Mouse (Mus musculus) kidney, adult 2 months (tissue): Measurements from ENCODE around the gene Gm9046. TPM values are rescaled to one million over a fixed set of nuclear protein-coding genes. Genes with fewer than 3 reads are reported as not detected.
"Not testable (repeated sequence)": the region's sequence is repeated elsewhere in the genome, so short reads cannot be mapped to it uniquely, and the experiment has no call there.

Experiments
- DNase-seq: peaks from one replicate; pipeline ENCODE4 v3.0.0; 2021
- H3K27ac ChIP-seq: fragments of 200-500 bp; 2 replicates; pipeline ENCODE4 v1.5.1; 2012; ENCODE audit warnings: low read depth, low read length, control low read depth, inconsistent platforms; ENCODE audit not compliant: insufficient read depth
- H3K27me3 ChIP-seq: fragments of 200-500 bp; replicated peaks from 2 replicates; pipeline ENCODE4 v1.6.1; 2012; ENCODE audit warnings: mild to moderate bottlenecking, moderate library complexity, low read length, inconsistent platforms; ENCODE audit not compliant: control insufficient read depth, insufficient read depth
- H3K36me3 ChIP-seq: fragments of 200-500 bp; 2 replicates; pipeline ENCODE4 v1.6.1; 2012; ENCODE audit warnings: mild to moderate bottlenecking, moderate library complexity, low read length, inconsistent platforms; ENCODE audit not compliant: control insufficient read depth, insufficient read depth
- H3K4me1 ChIP-seq: fragments of 200-500 bp; 2 replicates; pipeline ENCODE4 v1.6.1; 2011; ENCODE audit warnings: low read length; ENCODE audit not compliant: control insufficient read depth, insufficient read depth
- H3K4me3 ChIP-seq: fragments of 200-500 bp; 2 replicates; pipeline ENCODE4 v1.5.1; 2011; ENCODE audit warnings: mild to moderate bottlenecking, low read depth, low read length, control low read depth; ENCODE audit not compliant: insufficient read depth
- CTCF ChIP-seq: fragments of 200-500 bp; conservative IDR thresholded peaks from 2 replicates; pipeline ENCODE4 v1.5.1; 2011; ENCODE audit warnings: low read depth, mild to moderate bottlenecking, control low read depth, low read length, moderate library complexity, mixed read lengths; ENCODE audit not compliant: insufficient read depth, insufficient read length
- POLR2A ChIP-seq: fragments of 200-500 bp; IDR thresholded peaks from one replicate; pipeline ENCODE4 v1.6.1; 2011; ENCODE audit warnings: low read depth, low read length, control low read depth
- WGBS: fragments of 180-500 bp; shearing (Covaris S2); methylation state at CpG from one replicate; pipeline ENCODE4 v1.1.7; 2018; 5-methylcytosine and 5-hydroxymethylcytosine counted together
- polyA plus RNA-seq: library from polyadenylated mRNA; depleted of rRNA; stranded (reverse); fragments of >200 nt; gene quantifications from 2 replicates; pipeline ENCODE4 v1.2.3, GENCODE M21; 2012; rRNA removed

Gene Gm9046
- polyA plus RNA-seq, 1 experiment = not detected

DNA sequence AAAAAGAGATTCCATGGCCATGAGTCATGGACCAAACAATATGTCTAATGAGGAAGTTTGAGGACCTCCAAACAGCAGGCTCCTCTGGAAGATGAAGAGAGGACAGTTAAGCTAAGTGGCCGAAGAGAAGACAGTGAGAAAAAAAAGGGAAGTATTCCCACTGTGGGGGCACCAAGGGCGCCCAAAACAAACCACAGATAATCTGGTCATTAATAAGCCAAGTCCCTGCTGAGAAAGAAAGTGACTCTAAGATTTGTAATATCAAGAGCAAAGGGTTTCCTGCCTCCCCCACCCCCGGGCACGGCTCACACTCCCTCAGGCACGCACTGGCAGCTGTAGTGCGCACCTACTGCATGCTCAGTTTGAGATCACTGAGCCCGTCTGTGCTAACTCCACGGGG is 24.0 kb downstream of the Gm9046 start:
- 58% methylated on average over 8 of the region's 8 CpGs for WGBS
- no peak overlapping the region for H3K4me3 ChIP-seq
- no peak for DNase-seq
- no peak overlapping the region for H3K27ac ChIP-seq
- H3K4me1 ChIP-seq = no peaks in the 10 kb centered on the region
- no peaks in the 10 kb centered on the region for H3K27me3 ChIP-seq
- TF ChIP-seq POLR2A = no peak
- no peak for TF ChIP-seq CTCF
- no peaks in the 10 kb centered on the region for H3K36me3 ChIP-seq

DNA sequence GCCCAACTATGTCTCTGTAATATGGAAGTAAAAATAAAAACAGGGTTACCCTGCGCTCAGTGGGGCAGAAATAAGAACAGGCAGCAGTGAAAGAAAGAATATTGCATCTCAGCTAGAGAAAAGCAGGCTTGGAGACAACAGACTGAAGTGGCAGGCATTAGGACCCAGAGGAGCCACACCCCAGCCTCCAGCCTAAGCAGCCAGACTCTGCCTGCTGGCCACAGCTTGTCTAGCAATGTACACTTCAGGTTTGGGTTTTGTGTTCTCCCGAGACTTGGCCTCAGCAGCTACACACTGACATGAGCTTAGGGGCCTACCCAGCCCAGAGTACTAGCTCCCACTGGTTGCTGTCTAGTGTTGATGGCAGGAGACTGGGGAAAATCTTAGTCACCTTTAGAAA is 40.9 kb downstream of the Gm9046 start:
- 44% methylated on average over 2 of the region's 2 CpGs for WGBS
- not testable (repeated sequence) for H3K4me3 ChIP-seq, H3K27me3 ChIP-seq, DNase-seq, H3K4me1 ChIP-seq, H3K36me3 ChIP-seq, H3K27ac ChIP-seq

DNA sequence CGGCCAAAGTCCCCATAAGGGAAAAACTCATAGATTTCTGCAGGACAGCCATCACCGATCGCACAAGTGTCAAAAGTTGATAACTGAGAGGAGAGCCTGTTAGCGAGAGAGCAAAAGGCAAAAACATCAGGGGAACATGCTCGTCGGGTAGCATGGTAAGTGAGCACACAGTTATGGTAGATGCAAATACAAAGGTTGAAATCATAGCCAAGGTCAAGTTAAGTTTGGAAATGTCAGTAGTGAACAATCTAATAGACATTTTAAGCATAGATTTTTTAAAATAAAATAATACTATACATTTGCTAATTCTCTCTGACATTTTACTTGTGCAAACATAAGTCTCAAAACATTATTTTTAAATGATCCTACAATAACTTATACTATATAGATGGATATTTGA is 48.1 kb downstream of the Gm9046 start, which contains the start of gene Iltifb:
TSS of gene Iltifb (minus strand) at position 101 of the 400 bp plus-strand sequence.
- 94% methylated on average over 6 of the region's 6 CpGs for WGBS
- no peak for DNase-seq
- Histone ChIP-seq H3K27ac (no peak within 1 kb of the TSS), H3K4me1 (no peaks in the 10 kb centered on the region), H3K27me3 (no peaks in the 10 kb centered on the region), H3K4me3 (no peak within 1 kb of the TSS), H3K36me3 (no peaks in the 10 kb centered on the region)
- TF ChIP-seq CTCF (no peak), POLR2A (no peak)

Other genes with a start within 250 kb of the Gm9046 start
- gene Mdm1, start 201.4 kb downstream of the Gm9046 start, polyA plus RNA-seq = 3.3 TPM in 2 replicates
- gene Il22, start 138.3 kb downstream of the Gm9046 start, polyA plus RNA-seq = not detected in 2 replicates
- not detected in 2 replicates for gene Gm32717, start 102.5 kb downstream of the Gm9046 start, polyA plus RNA-seq
- gene Gm32802, start 84.6 kb downstream of the Gm9046 start, polyA plus RNA-seq = not detected in 2 replicates
- gene Iltifb, start 48.2 kb downstream of the Gm9046 start, polyA plus RNA-seq = not detected in 2 replicates
- not detected in 2 replicates for gene Gm9040, start 16.3 kb downstream of the Gm9046 start, polyA plus RNA-seq
- not detected in 2 replicates for gene Gm9044, start 10.8 kb downstream of the Gm9046 start, polyA plus RNA-seq
- not detected in 2 replicates for gene Gm9045, start 5.4 kb downstream of the Gm9046 start, polyA plus RNA-seq
- gene Gm9048, start 5.4 kb upstream of the Gm9046 start, polyA plus RNA-seq = not detected in 2 replicates
- gene Gm9049, start 10.8 kb upstream of the Gm9046 start, polyA plus RNA-seq = not detected in 2 replicates
- gene Ifng, start 97.8 kb upstream of the Gm9046 start, polyA plus RNA-seq = not detected in 2 replicates